In the genomic region with DNA sequence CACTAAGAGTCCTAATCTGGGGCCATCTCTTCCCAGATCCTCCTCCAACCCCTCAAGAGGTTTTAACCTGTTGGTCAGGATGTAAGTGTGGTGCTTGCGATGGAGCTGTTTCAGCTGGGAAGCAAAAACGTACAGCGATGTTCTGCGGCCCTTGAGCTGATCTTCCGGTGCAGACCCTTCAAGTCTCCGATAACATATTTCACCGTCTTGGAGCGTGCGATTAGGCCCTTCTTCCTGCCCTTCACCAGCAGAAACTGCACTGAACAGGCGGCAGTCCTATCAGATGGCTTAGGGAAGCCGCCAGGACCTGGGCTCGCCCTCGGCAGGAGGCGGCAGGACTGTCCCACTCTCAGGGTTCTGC, we compare ENCODE assay signal across 8 mouse cellular contexts.
DNase-seq lines count a peak whose midpoint lies in the region; ATAC-seq and TF ChIP-seq lines count a peak whose summit lies in the region.

No protein-coding gene starts in this region.

- ATAC-seq in CD4-positive, CD25-positive, alpha-beta regulatory T cell, adult 4 months: peak; percentile 66
- ATAC-seq in forebrain, embryonic 13.5 days: peak; percentile 9; the same call in 1 of the 2 replicates
- no peak; the same call in 1 of the 2 replicates for ATAC-seq in liver, embryonic 15.5 days (ENCODE audit: insufficient read depth)

- TF ChIP-seq CTCF in heart, adult 2 months (IDR thresholded peaks at IDR 0.05): no peak

- H3K27ac ChIP-seq in heart, adult 2 months: peak overlapping the region; percentile 91
- peak overlapping the region; percentile 94 for H3K27ac ChIP-seq in forebrain, embryonic 13.5 days
- H3K27ac ChIP-seq in liver, embryonic 15.5 days (replicated peaks): peak overlapping the region; percentile 90

- TF ChIP-seq POLR2A in heart, adult 2 months (IDR thresholded peaks at IDR 0.05; ENCODE audit: insufficient read depth, low read depth, low read length): no peak

- no peaks in the 10 kb centered on the region for H3K27me3 ChIP-seq in heart, adult 2 months (ENCODE audit: control insufficient read depth, insufficient read depth, low read length)
- H3K27me3 ChIP-seq in forebrain, embryonic 13.5 days: peaks cover 27% of the 10 kb centered on the region
- H3K27me3 ChIP-seq in liver, embryonic 15.5 days: no peaks in the 10 kb centered on the region

- peak overlapping the region; percentile 79 for H3K4me3 ChIP-seq in heart, adult 2 months
- H3K4me3 ChIP-seq in forebrain, embryonic 13.5 days: peak overlapping the region; percentile 63
- H3K4me3 ChIP-seq in liver, embryonic 15.5 days (replicated peaks): peak overlapping the region; percentile 81

- no peak for DNase-seq in heart, adult 2 months
- no peak for DNase-seq in heart, postnatal 14 days
- no peak for DNase-seq in urinary bladder, adult 18-20 months (ENCODE audit: low spot score in 2 of 2)
- DNase-seq in gastrocnemius, postnatal 25 days: no peak
- DNase-seq in left cerebral cortex, postnatal 14 days (ENCODE audit: low spot score in 2 of 2): no peak

- no peaks in the 10 kb centered on the region for H3K79me2 ChIP-seq in heart, adult 2 months (replicated peaks; ENCODE audit: control insufficient read depth, insufficient read depth, low read length)

- no peak for TF ChIP-seq EP300 in heart, adult 2 months (IDR thresholded peaks at IDR 0.05; ENCODE audit: insufficient read depth, low read depth, low read length)

- no peaks in the 10 kb centered on the region for H3K36me3 ChIP-seq in heart, adult 2 months (ENCODE audit: control insufficient read depth, insufficient read depth, low read length)
- H3K36me3 ChIP-seq in forebrain, embryonic 13.5 days (ENCODE audit: poor library complexity, severe bottlenecking): no peaks in the 10 kb centered on the region
- H3K36me3 ChIP-seq in liver, embryonic 15.5 days (replicated peaks): 0 out of 2 replicates have a peak, but pooled peaks cover 3% of the 10 kb centered on the region

- intact Hi-C loops in heart, adult 2 months (cut with DNase I): loop anchor here (2.0 to 5.0 kb wide), 3 partner anchors 14 to 86 kb away; no protein-coding TSS in a partner anchor
- intact Hi-C loops in heart, postnatal 14 days (cut with DNase I): loop anchor here (5.0 kb wide), 1 partner anchor 126 kb away; no protein-coding TSS in a partner anchor
- intact Hi-C loops in left cerebral cortex, postnatal 14 days (cut with DNase I): loop anchor here (5.0 kb wide), 2 partner anchors 86 to 126 kb away; no protein-coding TSS in a partner anchor

- WGBS in heart, adult 2 months: under 1% methylated on average over 14 of the region's 14 CpGs
- WGBS in forebrain, embryonic 13.5 days: 2% methylated on average over 14 of the region's 14 CpGs
- under 1% methylated on average over 14 of the region's 14 CpGs for WGBS in liver, embryonic 15.5 days (ENCODE audit: insufficient replicate concordance)

- H3K4me2 ChIP-seq in forebrain, embryonic 13.5 days: peak overlapping the region; percentile 73
- H3K4me2 ChIP-seq in liver, embryonic 15.5 days: peak overlapping the region; percentile 86

- no peaks in the 10 kb centered on the region for H3K9me3 ChIP-seq in forebrain, embryonic 13.5 days (replicated peaks)
- no peaks in the 10 kb centered on the region for H3K9me3 ChIP-seq in liver, embryonic 15.5 days (replicated peaks)

- H3K4me1 ChIP-seq in heart, adult 2 months (ENCODE audit: control insufficient read depth, insufficient read depth, low read length): peaks cover 4% of the 10 kb centered on the region
- peaks cover 24% of the 10 kb centered on the region for H3K4me1 ChIP-seq in forebrain, embryonic 13.5 days
- peaks cover 26% of the 10 kb centered on the region for H3K4me1 ChIP-seq in liver, embryonic 15.5 days (replicated peaks)

- peak overlapping the region; percentile 98 for H3K9ac ChIP-seq in heart, adult 2 months (ENCODE audit: low read depth, low read length)
- peak overlapping the region; percentile 78 for H3K9ac ChIP-seq in forebrain, embryonic 13.5 days
- H3K9ac ChIP-seq in liver, embryonic 15.5 days: peak overlapping the region; percentile 82
